Mouse (Mus musculus): Measurements from ENCODE around the gene Thnsl2.

The Thnsl2 gene

DNA sequence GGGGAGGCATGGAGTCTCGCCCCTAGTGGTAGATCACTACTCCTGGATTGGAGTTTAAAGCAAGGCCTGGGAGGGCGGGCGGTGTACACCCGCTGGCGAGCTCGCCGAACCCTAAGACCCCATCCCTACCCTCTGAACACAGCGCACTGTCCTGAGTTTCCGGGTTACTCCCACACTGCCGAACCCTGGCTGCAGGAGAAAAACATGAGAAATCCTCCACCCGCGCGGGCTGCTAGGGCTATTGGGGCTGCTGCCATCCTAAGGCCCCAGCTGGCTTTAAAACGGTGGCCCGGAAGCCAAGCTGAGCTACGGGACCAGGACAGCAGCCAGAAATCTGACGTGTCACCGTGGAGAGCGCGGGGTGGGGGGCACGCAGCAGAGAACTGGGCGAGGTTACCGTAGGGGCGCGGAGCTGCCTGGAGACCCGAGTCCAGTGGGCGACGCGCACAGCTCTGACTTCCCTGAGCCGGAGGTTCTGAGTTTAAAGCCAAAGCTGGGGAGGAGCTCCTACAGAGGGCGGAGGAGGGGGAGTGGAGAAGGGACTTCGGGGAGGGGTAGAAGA, at the start of gene Thnsl2:
Gene Thnsl2, minus strand, starts transcription at position 546 of the 562 bp plus-strand sequence.
- DNase-seq (ENCODE audit: extremely low read depth, low read depth): no peak

DNA sequence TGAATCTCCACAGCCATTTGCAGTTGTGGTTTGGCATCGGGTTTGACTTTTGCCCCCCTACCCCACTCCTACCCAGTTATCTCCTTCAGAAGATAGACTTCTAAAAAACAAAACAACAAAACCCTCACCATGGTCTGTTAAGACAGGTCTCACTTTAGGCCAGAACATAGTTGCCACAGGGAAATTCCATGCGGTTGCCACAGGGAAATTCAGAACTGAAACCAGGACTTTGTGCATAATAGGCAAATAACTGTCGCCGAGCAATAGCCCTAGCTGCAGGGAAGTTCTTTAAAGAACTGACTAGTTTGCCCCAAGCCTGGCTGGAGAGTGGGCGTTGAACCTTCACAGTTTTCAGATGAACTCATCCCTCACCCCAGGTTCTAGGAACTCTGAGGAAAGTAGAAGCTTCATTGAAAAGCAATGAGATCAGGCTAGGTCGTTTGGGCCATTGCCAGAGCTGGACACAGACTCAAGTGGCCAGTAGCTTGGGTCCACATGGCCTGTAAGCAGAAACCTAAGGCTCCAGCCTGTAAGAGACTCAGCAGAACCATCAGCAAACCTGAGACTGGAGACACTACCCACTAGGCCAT, 49.0 kb upstream of the Thnsl2 start:
- DNase-seq (ENCODE audit: extremely low read depth, low read depth): no peak

DNA sequence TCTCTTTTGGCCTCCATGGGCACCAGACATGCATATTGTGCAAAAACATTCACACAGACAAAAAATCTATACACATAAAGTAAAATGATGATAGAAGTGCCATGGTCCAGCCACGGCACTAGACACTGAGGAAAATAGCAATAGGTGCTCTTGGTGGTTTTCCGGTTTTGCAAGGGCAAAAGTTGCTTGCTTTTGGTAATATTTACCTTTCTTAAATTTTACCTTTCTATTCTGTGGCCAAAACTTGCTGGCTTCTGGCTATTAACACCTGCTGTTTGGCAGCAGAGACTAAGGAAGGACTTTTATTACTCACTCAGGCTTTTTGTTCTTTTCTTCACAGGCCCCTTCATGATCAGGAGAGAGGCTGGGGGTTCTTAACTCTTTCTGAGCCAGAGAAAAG, 46.3 kb upstream of the Thnsl2 start:
- no peak for DNase-seq (ENCODE audit: extremely low read depth, low read depth)

DNA sequence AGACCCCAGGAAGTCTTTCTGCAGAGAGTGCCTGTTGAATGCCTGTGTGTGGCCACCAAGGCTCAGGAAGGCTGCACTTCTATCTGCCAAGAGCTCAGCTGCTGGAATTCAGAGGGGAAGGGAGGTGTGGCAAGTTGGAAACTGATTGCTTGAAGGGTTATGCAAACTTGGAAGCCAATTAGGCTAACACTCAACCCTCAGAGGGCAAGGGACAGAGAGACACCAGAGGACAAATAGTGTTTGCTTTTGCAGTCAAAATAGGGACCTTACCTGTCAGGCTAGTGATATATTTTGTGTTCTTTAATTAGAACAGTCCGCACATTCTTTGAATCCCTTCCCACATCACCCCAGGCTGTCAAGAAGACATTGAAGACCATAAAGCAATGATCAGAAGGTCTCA, 45.3 kb upstream of the Thnsl2 start:
- DNase-seq (ENCODE audit: extremely low read depth, low read depth): no peak

DNA sequence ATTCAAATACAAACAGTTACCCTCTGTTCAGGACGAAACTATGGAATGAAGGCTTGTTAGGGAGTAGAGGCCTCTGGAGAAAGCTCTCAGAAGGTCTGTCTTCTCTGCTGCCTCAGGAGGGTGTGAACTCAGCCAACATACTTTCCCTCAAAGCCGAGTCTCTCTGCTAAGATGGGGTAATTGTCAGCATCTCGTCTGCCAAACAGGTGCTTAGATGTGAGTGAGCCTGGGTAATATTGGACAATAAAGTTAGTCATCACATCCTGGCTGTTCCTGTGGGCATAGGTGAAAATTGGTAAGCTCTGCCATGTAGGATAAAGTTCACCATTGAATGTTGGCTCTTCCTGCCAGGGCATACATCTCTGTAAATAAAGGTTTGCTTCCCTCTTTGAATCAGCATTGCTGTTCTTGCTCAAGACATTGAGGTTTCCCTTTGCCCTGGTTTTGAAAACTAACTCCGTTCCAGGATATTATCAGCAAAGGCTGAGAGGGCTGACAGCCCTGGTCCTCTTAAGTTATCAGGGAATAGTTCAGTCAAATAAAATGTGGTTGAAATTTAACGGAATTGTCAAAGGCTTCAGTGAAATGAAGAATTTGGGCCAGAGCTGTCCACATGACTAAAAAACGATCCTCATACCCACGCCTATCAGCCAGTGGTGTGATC, 40.8 kb upstream of the Thnsl2 start:
- no peak for DNase-seq (ENCODE audit: extremely low read depth, low read depth)

DNA sequence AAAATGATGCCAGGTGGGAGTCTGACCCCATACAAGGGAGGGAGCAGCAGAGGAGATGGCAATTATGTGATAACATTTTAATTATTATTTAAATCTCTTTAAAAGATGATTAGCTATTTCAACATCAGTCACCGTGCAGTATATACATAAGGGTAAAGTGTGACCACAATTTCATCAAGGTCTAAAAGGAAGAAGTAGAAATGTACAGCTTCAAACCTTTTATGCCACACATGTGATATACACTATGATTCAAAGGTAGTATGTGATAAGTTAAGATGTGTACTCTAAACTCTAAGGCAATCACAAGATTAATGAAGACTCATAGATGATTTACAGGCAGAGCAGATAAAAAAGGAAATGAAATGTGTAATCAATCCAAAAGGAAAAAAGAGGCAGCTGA, 36.4 kb upstream of the Thnsl2 start:
- DNase-seq (ENCODE audit: extremely low read depth, low read depth): no peak

DNA sequence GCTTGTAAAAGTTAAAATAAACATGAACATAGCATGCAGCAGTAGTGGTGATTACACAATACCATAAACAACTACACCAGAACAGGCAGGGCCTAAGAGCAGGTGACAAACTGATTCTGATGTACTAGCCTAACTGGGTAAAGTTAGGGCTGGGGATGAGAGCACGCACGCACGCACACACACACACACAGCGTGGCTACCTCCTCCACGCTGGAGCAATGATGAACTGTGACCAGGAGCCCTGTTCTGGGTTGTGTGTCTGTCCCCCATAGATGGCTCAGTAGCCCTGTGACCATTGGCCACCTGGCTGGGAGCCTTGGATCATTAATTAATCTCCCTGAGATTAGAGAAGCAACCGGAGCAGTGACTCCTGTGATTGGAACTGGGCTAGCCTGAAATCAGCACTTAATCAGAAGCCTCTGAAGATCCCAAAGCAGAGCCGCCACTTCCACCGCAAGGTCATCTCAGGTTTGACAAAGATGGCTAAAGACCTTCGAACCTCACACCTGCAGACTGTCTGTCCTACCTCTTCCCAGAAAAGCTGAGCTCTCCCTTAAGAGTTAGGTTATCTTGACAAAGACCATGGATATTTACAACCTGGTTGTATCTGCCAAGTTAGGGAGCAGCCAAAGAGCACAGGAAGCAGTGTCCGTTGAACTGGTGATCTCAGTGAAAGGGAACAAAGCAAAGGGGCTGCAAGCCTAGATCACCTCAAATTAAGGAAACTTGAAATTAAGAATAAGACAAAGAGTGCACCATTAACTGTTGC, 28.8 kb upstream of the Thnsl2 start:
- DNase-seq (ENCODE audit: extremely low read depth, low read depth): no peak

DNA sequence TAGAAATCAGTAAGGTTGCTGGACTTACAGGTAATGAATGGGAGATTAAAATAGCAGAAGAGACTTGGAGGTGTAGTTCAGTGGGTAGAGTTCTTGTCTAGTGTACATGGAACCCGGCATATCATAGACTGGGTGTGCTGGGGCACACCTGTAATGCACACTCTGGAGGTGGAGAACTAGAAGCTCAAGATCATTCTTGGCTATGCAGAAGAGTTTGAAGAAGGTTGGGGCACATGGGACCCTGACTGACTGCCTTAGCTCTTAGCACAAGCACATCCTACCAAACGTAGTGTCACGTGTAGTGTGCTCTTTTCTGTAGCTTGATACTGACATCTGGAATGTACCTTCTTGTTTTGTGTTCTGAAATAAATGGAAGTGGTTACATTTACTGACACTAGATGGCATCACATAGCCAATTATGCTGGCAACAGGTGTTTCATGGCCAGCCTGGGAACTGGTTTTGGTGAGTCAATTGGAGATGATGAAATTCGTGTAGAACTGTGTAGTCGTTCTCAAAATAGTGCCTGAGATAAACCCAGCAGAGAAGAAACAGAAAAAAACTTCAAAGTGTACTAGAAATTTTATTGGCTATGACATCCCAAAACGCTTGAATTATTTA, 22.4 kb upstream of the Thnsl2 start:
- peak; percentile 33 for DNase-seq (ENCODE audit: extremely low read depth, low read depth)

DNA sequence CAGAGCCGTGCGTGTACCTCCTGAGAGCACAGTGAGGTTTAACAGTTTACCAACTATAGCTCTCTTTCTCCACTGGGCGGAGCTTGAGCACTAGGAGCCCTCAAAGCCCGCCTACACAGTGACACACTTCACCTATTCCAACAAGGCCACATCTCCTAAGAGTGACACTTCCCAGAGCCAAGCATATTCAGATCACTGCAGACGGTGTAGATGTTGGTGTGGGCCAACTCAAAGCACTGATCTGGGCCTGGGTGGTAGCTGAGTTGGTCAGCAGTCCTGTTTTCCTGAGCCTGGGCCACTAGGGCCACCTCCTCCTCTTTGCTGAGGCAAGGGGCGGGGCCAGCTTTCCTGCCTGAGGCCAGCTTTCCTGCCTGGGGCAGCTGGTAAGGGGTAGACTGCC, 20.2 kb upstream of the Thnsl2 start:
- DNase-seq (ENCODE audit: extremely low read depth, low read depth): no peak

DNA sequence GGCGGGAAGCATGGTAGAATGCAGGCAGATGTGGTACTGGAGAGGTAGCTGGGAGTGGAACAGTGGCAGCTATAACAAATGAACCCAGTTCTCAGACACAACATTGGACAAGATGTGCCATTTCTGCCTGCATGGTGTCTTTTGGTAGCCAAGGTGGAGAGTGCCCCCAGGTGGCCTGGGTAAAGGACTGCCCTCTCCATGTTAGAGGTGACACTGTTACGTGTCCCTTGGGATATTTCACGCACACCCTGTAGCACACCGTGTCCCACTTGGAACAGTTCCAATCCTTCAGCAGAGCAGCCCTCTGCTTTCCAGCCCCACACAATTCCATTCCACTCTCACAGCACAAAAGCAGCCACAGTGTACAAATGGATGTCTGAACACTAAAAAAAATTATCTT, 18.0 kb upstream of the Thnsl2 start:
- no peak for DNase-seq (ENCODE audit: extremely low read depth, low read depth)

DNA sequence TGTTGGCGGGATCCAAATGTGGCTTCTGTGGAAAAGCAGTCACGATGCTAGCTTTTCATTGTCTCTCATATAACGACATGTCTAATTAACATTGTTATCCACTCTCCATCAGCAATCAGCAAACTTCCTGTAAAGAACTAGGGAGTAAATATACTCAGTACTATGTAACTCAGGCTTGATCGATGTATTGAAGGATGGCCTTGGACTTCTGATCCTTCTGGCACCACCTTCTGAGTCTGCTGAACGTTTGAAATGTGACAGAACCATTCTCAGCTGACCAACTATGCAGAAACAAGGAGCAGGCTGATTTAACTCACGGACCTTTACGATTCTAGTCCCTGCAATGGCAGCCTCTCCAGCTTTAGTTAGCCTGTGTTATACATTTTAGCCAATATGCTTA, 17.1 kb upstream of the Thnsl2 start:
- DNase-seq (ENCODE audit: extremely low read depth, low read depth): no peak

DNA sequence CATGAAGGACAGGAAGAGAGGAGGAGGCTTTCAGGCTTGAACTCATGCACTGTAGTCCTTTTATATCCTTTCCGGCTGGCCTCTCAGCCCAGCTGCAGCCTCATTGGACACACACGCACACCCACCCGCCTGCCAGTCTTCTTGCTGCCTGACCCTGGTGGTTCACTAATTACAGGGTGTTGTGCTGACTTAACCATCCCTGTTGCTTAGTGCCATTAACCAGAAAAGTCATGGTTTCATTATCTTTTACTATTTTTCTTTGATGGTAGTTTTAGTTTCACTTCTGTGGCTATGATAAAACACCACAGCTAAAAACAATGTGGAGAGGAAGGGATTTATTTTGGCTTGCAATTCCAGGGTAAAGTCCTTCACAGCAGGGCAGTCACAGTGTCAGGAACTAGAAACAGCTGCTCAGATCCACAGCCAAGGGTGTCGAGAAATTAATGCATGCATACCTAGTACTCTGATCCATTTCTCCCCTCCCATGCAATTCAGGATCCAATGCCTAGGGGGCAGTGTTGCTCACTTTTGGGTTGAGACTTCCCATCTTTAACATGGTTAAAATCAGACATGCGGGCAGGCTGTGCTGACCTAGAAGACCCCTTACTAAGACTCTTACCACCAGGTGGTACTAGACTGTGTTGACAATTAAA, 12.6 kb upstream of the Thnsl2 start:
- peak; percentile 41 for DNase-seq (ENCODE audit: extremely low read depth, low read depth)

DNA sequence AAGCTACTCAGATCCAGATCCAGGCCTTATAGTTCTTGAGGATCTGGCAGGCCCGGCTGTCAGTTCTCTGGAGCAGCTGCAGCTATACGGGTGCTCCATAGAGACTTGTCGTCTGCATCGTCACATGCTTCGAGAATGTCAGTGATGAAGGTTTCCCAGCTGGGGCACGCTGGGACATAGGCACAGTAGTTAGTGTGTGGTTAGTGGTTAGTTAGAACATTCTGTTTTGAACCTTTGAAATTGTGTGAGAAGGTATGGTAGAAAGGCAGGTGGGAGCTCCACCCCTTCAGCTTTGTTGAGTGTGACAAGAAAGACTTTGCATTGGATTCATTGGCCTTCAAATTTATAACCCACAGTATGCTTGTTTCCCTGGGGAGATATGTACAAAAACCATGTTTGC, 10.6 kb upstream of the Thnsl2 start:
- no peak for DNase-seq (ENCODE audit: extremely low read depth, low read depth)

DNA sequence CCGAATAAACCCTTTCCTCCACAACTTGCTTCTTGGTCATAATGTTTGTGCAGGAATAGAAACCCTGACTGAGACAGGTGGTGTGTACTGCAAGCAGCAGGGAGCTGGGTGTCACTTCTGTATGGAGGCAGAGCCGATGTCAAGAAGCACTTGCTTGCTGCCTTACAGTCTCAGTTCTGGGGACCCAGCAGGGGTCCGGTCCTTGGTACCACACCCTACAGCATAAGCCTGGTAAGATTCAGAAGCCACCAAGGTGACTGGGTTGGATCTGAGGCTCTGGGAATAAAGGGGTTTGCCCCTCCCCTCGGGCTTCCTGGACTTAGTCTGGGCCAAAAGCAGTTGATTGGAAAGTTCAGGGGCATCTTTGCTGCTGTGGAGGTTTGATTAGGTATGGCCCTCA, 9.2 kb upstream of the Thnsl2 start:
- no peak for DNase-seq (ENCODE audit: extremely low read depth, low read depth)

DNA sequence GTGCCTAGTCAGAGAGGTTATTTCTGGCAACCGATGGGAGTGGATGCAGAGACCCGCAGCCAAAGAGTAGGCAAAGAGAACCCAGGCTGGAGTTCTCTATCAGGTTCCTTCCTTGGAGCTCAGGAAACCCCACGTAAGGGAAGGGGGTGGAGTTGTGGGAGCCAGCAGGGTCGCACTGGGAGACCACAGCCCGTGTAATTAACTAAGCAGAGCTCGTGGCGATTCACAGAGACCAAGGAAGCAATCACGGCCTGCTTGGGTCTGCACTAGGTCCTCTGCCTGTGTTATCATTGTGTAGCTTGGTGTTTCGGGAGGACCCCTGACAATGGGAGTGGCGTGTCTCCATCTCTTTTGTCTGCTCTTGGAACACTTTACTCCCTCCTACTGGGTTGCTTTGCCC, 6.9 kb upstream of the Thnsl2 start:
- DNase-seq (ENCODE audit: extremely low read depth, low read depth): no peak

DNA sequence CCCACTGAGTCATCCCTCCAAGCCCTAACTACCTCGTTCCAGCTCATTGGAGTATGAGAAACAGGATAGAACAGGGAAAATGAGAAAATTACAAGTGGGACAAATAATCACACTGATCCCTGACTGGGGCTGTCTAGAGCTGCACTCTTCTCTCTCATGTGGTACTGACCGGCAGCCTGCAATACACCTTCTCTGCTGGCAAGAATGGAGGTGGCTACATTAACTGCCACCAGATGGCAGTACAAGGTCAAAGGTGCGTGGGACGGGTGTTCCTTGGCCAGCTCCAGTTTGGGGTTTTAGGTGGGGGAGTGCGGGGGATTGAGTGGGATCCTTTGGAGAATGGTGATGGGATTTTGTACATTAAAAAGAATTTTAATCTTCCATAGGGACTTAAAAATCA, 5.3 kb upstream of the Thnsl2 start:
- DNase-seq (ENCODE audit: extremely low read depth, low read depth): no peak

DNA sequence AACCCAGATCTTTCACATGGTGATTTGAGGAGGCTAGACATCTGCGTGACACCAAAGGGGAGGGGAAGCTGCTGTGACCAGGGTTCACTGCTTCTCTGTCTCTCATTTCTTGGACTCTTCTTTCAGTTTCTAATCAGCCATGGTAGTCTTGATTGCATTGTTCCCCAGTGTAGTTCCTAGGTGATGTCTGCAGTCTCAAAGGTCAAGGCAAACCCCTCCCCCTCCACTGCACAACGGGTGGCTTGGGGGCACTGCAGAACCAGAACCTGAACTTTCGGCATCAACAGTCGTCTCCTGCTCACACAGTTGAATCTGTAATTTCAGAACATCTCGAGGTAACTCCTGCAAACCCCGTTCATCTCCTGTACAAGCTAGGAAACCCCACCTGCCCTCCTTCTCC, 4.1 kb upstream of the Thnsl2 start:
- DNase-seq (ENCODE audit: extremely low read depth, low read depth): no peak

DNA sequence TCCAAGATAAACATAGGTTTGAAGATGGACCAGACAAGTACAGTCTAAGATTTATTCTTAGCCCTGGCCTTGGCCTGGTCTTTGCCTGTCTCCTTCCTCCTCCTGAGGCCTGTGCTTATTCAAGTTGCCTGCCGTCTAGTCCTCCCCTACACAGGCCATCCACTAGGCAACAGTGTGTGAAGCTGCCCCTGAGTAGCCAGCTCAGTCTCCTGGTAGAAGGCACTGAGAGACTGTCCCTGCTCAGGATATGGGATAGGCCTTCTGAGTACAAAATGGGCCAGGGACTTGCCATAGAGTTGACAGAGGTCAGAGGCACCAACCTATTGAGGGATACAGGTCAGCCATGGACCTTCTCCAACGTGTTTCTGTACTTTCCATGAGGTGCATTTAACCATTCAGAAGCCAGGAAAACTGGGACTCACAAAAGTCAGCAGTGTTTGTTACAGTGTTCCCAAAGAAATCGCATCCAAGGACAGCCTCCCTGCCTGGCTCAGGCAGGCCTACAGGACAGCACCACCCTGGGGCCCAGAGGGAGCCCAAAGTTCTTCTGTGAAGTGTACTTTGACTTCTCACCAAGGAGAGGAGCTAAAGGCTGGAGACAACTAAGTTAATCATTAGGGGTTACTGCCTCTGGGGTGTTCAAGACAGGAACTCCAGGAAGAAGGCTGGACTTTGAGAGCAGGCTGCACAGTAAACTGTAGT, 1.2 kb upstream of the Thnsl2 start:
- no peak for DNase-seq (ENCODE audit: extremely low read depth, low read depth)

DNA sequence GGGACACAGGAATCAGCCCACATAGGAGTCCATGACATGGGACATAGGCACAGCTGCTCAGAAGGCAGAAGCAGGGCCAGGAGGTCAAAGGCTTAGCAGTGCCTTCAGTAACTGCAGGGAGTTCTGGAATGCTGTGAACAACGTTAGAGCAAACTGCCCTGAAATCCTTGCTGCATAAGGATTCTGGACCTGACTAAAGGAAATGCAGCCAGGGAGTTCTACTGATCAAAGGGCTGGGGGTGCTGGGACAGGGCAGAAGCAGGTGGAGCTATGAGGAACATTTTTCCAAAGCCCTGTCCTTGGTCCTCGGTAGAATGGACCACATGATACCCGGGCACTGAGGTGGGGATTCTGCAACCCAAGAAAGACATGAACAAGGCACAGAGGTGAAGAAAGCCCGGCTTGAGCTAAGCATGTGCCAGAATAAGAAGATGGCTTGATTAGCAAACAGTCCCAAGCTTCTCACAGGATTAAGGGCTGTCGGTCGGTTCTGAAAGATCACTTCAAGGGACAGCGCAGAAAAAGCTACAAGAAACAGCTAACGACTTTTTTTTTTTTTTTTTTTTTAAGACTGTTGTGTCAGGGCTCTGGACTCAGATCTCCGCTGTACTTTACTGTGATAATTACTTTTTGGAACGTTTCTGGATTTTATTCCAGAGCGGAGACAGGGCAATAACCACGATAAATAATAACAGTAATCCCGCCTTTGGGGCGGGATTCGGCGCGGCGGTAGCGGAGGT, 915 bp downstream of the Thnsl2 start:
- no peak for DNase-seq (ENCODE audit: extremely low read depth, low read depth)

DNA sequence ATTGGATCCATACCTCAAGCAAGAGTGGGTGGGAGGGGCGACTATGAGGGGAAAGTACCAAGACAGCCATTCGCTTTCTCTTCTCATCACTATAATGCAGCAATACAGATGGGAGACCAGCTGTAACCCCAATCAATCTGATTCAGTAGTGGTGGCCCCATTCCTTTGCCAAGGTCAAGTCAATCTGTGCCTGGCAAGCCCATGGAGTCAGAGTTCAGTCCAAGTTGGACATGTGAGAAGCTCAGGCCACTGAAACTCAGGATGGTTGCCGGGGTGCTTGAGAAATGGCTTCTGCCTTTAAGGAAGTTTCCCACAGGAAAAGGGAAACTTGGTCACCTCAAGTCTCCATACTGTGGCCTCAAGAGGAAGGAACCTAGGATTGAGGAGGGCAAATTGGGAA, 9.2 kb downstream of the Thnsl2 start:
- no peak for DNase-seq (ENCODE audit: extremely low read depth, low read depth)
